Mouse (Mus musculus) urinary bladder, adult 2 months (tissue): ENCODE results near the gene Pea15a. TPM values are rescaled to one million over a fixed set of nuclear protein-coding genes. Genes with fewer than 3 reads are reported as not detected.
A peak's percentile ranks its signal among the peaks of the same experiment; 100 is the strongest.

Experiments used
- DNase-seq: peaks from one replicate; pipeline ENCODE4 v3.0.0; 2022; ENCODE audit warnings: low spot score
- polyA plus RNA-seq: library from polyadenylated mRNA; depleted of rRNA; stranded (reverse); fragments of >200 nt; gene quantifications from 2 replicates; pipeline ENCODE4 v1.2.3, GENCODE M21; 2012; rRNA removed

Pea15a gene
- polyA plus RNA-seq, 1 experiment: 165 TPM

- DNase-seq: no peak
Observed at GRCm38 (mm10) chr1:172179102-172179501, 27.5 kb downstream of the Pea15a start.

- no peak for DNase-seq
Observed at GRCm38 (mm10) chr1:172177791-172178190, 28.8 kb downstream of the Pea15a start.

GRCm38 (mm10) chr1:172173181-172173580, 33.4 kb downstream of the Pea15a start:
- DNase-seq: no peak

- no peak for DNase-seq
Observed at GRCm38 (mm10) chr1:172172381-172172780, 34.2 kb downstream of the Pea15a start.

- no peak for DNase-seq
Observed at GRCm38 (mm10) chr1:172169809-172170208, 36.8 kb downstream of the Pea15a start.

GRCm38 (mm10) chr1:172167911-172168310, 38.7 kb downstream of the Pea15a start:
- DNase-seq: no peak

- no peak for DNase-seq
Observed at GRCm38 (mm10) chr1:172162959-172163358, 43.6 kb downstream of the Pea15a start.

GRCm38 (mm10) chr1:172162009-172162408, 44.6 kb downstream of the Pea15a start:
- DNase-seq: no peak

- no peak for DNase-seq
Observed at GRCm38 (mm10) chr1:172160508-172160907, 46.1 kb downstream of the Pea15a start.

- no peak for DNase-seq
Observed at GRCm38 (mm10) chr1:172159970-172160369, 46.6 kb downstream of the Pea15a start.

- no peak for DNase-seq
Observed at GRCm38 (mm10) chr1:172155518-172155917, 51.1 kb downstream of the Pea15a start.

GRCm38 (mm10) chr1:172154536-172154935, 52.1 kb downstream of the Pea15a start:
- no peak for DNase-seq

GRCm38 (mm10) chr1:172148955-172149815, 57.4 kb downstream of the Pea15a start:
- no peak for DNase-seq

- DNase-seq: no peak
Observed at GRCm38 (mm10) chr1:172148279-172148954, 58.2 kb downstream of the Pea15a start.

- DNase-seq: peak; percentile 95
Observed at GRCm38 (mm10) chr1:172147835-172148278, 58.7 kb downstream of the Pea15a start, which contains the start of gene Dcaf8. Gene Dcaf8, plus strand, starts transcription at chr1:172148084.

Other genes with a start within 250 kb of the Pea15a start
- gene Vangl2, start 178.4 kb downstream of the Pea15a start, polyA plus RNA-seq: 3.7 and 6.4 TPM in 2 replicates
- not detected in 2 replicates for gene Nhlh1, start 149.2 kb downstream of the Pea15a start, polyA plus RNA-seq
- gene Copa, start 124.3 kb downstream of the Pea15a start, polyA plus RNA-seq: 84.9 and 135 TPM in 2 replicates
- 94.8 and 100.0 TPM in 2 replicates for gene Ncstn, start 124.0 kb downstream of the Pea15a start, polyA plus RNA-seq
- 89.4 and 89.6 TPM in 2 replicates for gene Pex19, start 80.0 kb downstream of the Pea15a start, polyA plus RNA-seq
- 115 and 118 TPM in 2 replicates for gene Dcaf8, start 58.7 kb downstream of the Pea15a start, polyA plus RNA-seq
- 3.2 and 3.3 TPM in 2 replicates for gene Casq1, start 13.1 kb upstream of the Pea15a start, polyA plus RNA-seq
- not detected in 2 replicates for gene Atp1a4, start 51.6 kb upstream of the Pea15a start, polyA plus RNA-seq
- 54.7 and 60.0 TPM in 2 replicates for gene Igsf8, start 54.8 kb upstream of the Pea15a start, polyA plus RNA-seq
- gene Atp1a2, start 91.3 kb upstream of the Pea15a start, polyA plus RNA-seq: 44.1 and 57.0 TPM in 2 replicates
- gene Kcnj9, start 122.5 kb upstream of the Pea15a start, polyA plus RNA-seq: 0.04 and 0.23 TPM in 2 replicates
- gene Kcnj10, start 134.4 kb upstream of the Pea15a start, polyA plus RNA-seq: 0.39 and 0.52 TPM in 2 replicates
- 10.3 and 11.5 TPM in 2 replicates for gene Pigm, start 169.7 kb upstream of the Pea15a start, polyA plus RNA-seq